Mouse (Mus musculus) erythroblast, embryonic 14.5 days (primary cell): Measurements from ENCODE around the gene Alpk1. TPM values are rescaled to one million over a fixed set of nuclear protein-coding genes. Genes with fewer than 3 reads are reported as not detected.

Source experiments
- H3K27me3 ChIP-seq: 2 replicates; pipeline ENCODE4 v1.6.1; 2012; ENCODE audit warnings: inconsistent platforms; ENCODE audit not compliant: control insufficient read depth
- H3K36me3 ChIP-seq: 2 replicates; pipeline ENCODE4 v1.6.1; 2012; ENCODE audit warnings: mild to moderate bottlenecking, inconsistent platforms; ENCODE audit not compliant: control insufficient read depth
- H3K4me1 ChIP-seq: 2 replicates; pipeline ENCODE4 v1.6.1; 2012; ENCODE audit warnings: inconsistent platforms; ENCODE audit not compliant: control insufficient read depth
- H3K4me3 ChIP-seq: replicated peaks from 2 replicates; pipeline ENCODE3; 2012; ENCODE audit warnings: moderate library complexity, mild to moderate bottlenecking, inconsistent platforms
- H3K9me3 ChIP-seq: 2 replicates; pipeline ENCODE4 v1.6.1; 2012; ENCODE audit warnings: low read length, inconsistent platforms, mixed read lengths; ENCODE audit not compliant: control insufficient read depth
- GATA1 ChIP-seq: IDR thresholded peaks from 2 replicates; pipeline ENCODE4 v1.6.1; 2012; ENCODE audit warnings: low read length, inconsistent platforms, mixed read lengths
- TAL1 ChIP-seq: IDR thresholded peaks from 3 replicates; pipeline ENCODE4 v1.6.1; 2012; ENCODE audit warnings: low read length, inconsistent platforms, mixed read lengths
- polyA plus RNA-seq: library from polyadenylated mRNA; stranded (reverse); fragments of >175 nt; gene quantifications from 2 replicates; pipeline ENCODE4 v1.2.3, GENCODE M21; 2012

The Alpk1 gene
- polyA plus RNA-seq, 1 experiment = not detected

GRCm38 (mm10) chr3:127628311-127629184 lies 151.8 kb downstream of the Alpk1 start:
- peaks cover 99% of the 10 kb centered on the region for H3K27me3 ChIP-seq
- H3K4me3 ChIP-seq = no peak overlapping the region
- TF ChIP-seq GATA1 = no peak
- TF ChIP-seq TAL1 = no peak
- H3K9me3 ChIP-seq = peaks cover 4% of the 10 kb centered on the region; the same call in 1 of the 2 replicates
- H3K36me3 ChIP-seq = no peaks in the 10 kb centered on the region
- peaks cover 12% of the 10 kb centered on the region for H3K4me1 ChIP-seq

DNA sequence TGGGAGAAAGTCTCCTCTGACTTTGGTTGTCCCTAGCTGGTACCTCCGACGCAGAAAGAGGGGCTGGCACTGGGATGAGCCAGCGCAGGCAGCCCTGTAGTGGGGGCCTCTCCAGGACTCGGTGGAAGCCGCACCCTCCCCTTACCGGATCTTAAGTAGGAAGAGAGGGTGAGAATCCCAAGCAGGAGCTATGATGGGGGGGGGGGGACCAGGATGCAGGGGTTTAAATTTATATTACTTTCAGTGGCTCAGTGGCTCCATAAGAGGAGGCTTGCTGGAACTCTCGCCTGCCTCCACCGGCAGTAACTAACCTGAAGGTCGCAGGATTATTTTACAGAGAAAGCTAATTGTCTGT lies 152.4 kb downstream of the Alpk1 start:
- Histone ChIP-seq H3K4me3 (no peak overlapping the region), H3K4me1 (peaks cover 7% of the 10 kb centered on the region), H3K36me3 (no peaks in the 10 kb centered on the region), H3K9me3 (no peaks in the 10 kb centered on the region; the same call in 1 of the 2 replicates), H3K27me3 (peaks cover 96% of the 10 kb centered on the region)
- no peak for TF ChIP-seq TAL1
- no peak for TF ChIP-seq GATA1

DNA sequence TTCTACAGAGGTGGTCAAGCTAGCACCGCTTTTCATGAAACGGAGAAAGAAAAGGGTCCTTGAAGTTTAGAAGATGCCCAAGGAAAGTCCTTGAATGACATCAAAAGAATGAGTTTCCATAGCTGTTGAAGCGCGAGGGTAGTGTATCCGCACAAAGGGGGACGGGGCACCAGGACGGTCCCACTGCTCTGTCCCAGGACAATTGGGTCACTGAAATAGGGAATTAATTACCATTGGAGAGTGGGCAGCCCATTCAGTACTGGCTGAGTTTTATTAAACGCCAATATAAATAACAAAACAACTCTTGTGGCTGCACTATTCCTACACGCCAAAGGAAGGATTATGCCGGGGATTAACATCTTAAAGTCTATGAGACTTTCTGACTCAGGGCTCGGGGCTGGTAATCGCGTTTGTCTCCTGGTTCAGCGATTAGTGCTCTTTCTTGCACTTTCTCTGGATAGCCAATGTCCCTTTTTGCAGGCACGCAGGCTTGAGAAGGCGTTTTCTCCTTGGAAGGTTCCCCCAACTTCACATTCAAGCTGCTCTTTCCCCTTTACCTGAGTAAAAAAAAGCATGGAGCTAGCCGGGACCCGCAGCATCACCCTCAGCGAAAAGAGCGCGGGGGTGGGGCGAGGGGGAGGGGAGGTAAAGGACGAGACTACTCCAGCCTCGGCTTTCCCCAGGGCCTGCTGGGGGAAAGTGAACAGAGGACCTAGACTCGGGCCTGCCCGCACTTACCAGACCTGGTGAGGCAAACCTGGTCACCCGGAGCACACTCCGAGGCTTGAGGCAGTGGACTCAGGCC lies 153.0 kb downstream of the Alpk1 start:
- no peaks in the 10 kb centered on the region; the same call in 1 of the 2 replicates for H3K9me3 ChIP-seq
- H3K4me3 ChIP-seq = no peak overlapping the region
- peaks cover 7% of the 10 kb centered on the region for H3K4me1 ChIP-seq
- peaks cover 94% of the 10 kb centered on the region for H3K27me3 ChIP-seq
- TF ChIP-seq GATA1 = no peak
- TF ChIP-seq TAL1 = no peak
- no peaks in the 10 kb centered on the region for H3K36me3 ChIP-seq

GRCm38 (mm10) chr3:127626524-127626923 lies 153.8 kb downstream of the Alpk1 start:
- H3K9me3 ChIP-seq = no peaks in the 10 kb centered on the region; the same call in 1 of the 2 replicates
- H3K36me3 ChIP-seq = no peaks in the 10 kb centered on the region
- H3K4me1 ChIP-seq = peaks cover 7% of the 10 kb centered on the region
- TF ChIP-seq GATA1 (no peak), TAL1 (no peak)
- no peak overlapping the region for H3K4me3 ChIP-seq
- peaks cover 88% of the 10 kb centered on the region for H3K27me3 ChIP-seq

DNA sequence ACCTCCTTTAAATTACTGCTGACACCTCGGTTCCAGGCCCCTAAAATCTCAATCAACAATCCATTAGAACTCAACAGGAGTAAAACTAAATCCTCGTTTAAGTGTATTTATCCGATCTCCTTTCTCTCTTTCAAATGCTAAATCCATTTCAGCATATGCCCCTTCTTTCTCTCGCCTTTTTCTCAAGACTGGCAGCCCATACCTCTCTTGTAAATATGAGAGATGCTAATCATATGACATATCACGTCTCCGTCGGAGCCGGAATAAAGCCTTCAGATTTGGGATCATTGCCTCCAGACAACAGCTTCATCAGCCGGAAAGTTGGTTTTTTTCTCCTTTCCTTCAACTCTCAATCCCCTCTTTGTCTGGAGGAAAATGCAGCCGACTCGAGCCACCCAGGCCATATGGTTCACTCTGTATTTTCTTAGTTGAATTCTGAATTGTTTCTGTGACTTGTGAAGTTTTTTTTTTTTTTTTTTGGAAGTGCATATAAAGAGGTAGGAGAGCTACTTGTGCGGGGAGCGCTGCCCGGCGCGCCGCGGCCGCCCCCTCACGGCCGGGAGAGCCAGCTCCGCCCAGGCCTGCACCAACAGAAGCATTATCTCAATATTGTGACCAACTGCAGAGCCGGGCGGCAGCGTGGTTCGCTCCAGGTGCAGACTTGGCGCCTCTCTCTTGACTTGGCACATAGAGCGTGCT lies 154.5 kb downstream of the Alpk1 start:
- Histone ChIP-seq H3K9me3 (no peaks in the 10 kb centered on the region; the same call in 1 of the 2 replicates), H3K4me3 (no peak overlapping the region), H3K36me3 (no peaks in the 10 kb centered on the region), H3K27me3 (peaks cover 81% of the 10 kb centered on the region), H3K4me1 (peaks cover 7% of the 10 kb centered on the region)
- TF ChIP-seq GATA1 (no peak), TAL1 (no peak)

- H3K4me3 ChIP-seq = peak overlapping the region; percentile 20
Observed at GRCm38 (mm10) chr3:127625296-127625695, 155.0 kb downstream of the Alpk1 start.

More at GRCm38 (mm10) chr3:127625296-127625695, 155.0 kb downstream of the Alpk1 start:
- no peak for TF ChIP-seq GATA1
- TF ChIP-seq TAL1 = no peak
- Histone ChIP-seq H3K9me3 (no peaks in the 10 kb centered on the region; the same call in 1 of the 2 replicates), H3K27me3 (peaks cover 76% of the 10 kb centered on the region), H3K4me1 (peaks cover 7% of the 10 kb centered on the region), H3K36me3 (no peaks in the 10 kb centered on the region)

Other genes with a start within 250 kb of the Alpk1 start
- gene Larp7, start 227.2 kb downstream of the Alpk1 start, polyA plus RNA-seq = 7.2 TPM in 2 replicates
- 0.10 and 0.15 TPM in 2 replicates for gene Zgrf1, start 227.0 kb downstream of the Alpk1 start, polyA plus RNA-seq
- gene Neurog2, start 147.4 kb downstream of the Alpk1 start, polyA plus RNA-seq = not detected in 2 replicates
- gene Tifa, start 9.3 kb upstream of the Alpk1 start, polyA plus RNA-seq = 7.4 and 7.6 TPM in 2 replicates
- 1.6 and 3.8 TPM in 2 replicates for gene Ap1ar, start 57.0 kb upstream of the Alpk1 start, polyA plus RNA-seq
- gene Fam241a, start 115.8 kb upstream of the Alpk1 start, polyA plus RNA-seq = 14.4 and 19.7 TPM in 2 replicates